Mouse (Mus musculus) forebrain, embryonic 14.5 days (tissue): ENCODE measurements at regions not wholly inside any gene's neighbourhood (a gene's known extent, or its start where the extent isn't known, plus 50 kb on each side); places are given as distances from the start of the nearest gene placed in this dataset.

Experiments
- ATAC-seq: fragments of 200-750 bp; cut with Nextera tagmentation; 2 replicates; pipeline ENCODE4 v1.8.0; 2017; ENCODE audit warnings: mild to moderate bottlenecking, moderate library complexity
- DNase-seq: peaks from one replicate; pipeline ENCODE4 v3.0.0-alpha.2; 2015; ENCODE audit warnings: low spot score
- H3K27ac ChIP-seq: fragments of 300-500 bp; sonication (generic); 2 replicates; pipeline ENCODE4 v1.5.1; 2014; ENCODE audit warnings: low read depth, mild to moderate bottlenecking, control low read depth, low read length, moderate library complexity
- H3K27me3 ChIP-seq: fragments of 300-500 bp; sonication (generic); replicated peaks from 2 replicates; pipeline ENCODE4 v1.6.1; 2014; ENCODE audit warnings: low read length, control low read depth, mixed read lengths; ENCODE audit not compliant: control insufficient read depth, insufficient read depth
- H3K36me3 ChIP-seq: fragments of 300-500 bp; sonication (generic); 2 replicates; pipeline ENCODE4 v1.6.1; 2014; ENCODE audit warnings: low read length, control low read depth; ENCODE audit not compliant: control insufficient read depth, insufficient read depth
- H3K4me1 ChIP-seq: fragments of 300-500 bp; sonication (generic); 2 replicates; pipeline ENCODE4 v1.6.1; 2014; ENCODE audit warnings: antibody characterized with exemption, low read length, control low read depth; ENCODE audit not compliant: control insufficient read depth, insufficient read depth
- H3K4me2 ChIP-seq: fragments of 300-500 bp; sonication (generic); 2 replicates; pipeline ENCODE4 v1.6.1; 2014; ENCODE audit warnings: mild to moderate bottlenecking, control low read depth, low read length
- H3K4me3 ChIP-seq: fragments of 300-500 bp; sonication (generic); 2 replicates; pipeline ENCODE4 v1.5.1; 2014; ENCODE audit warnings: low read depth, low read length, control low read depth
- H3K9ac ChIP-seq: fragments of 300-500 bp; sonication (generic); 2 replicates; pipeline ENCODE4 v1.6.1; 2014; ENCODE audit warnings: mild to moderate bottlenecking, low read length, control low read depth, moderate library complexity
- H3K9me3 ChIP-seq: fragments of 300-500 bp; sonication (generic); replicated peaks from 2 replicates; pipeline ENCODE4 v1.6.1; 2016; ENCODE audit warnings: low read length, control low read depth, mixed read lengths; ENCODE audit not compliant: control insufficient read depth
- WGBS: fragments of 180-500 bp; shearing (Covaris S2); extraction: QIAGEN DNeasy Blood & Tissue Kit; methylation state at CpG from one replicate; pipeline ENCODE4 v1.1.7; 2014; 5-methylcytosine and 5-hydroxymethylcytosine counted together

GRCm38 (mm10) chr2:75352564-75352963, 306.5 kb upstream of the Hnrnpa3 start:
- H3K27me3 ChIP-seq: no peaks in the 10 kb centered on the region
- WGBS: 32% methylated on average over 4 of the region's 4 CpGs
- H3K36me3 ChIP-seq: no peaks in the 10 kb centered on the region
- no peak overlapping the region for H3K4me2 ChIP-seq
- no peak overlapping the region for H3K9ac ChIP-seq
- H3K27ac ChIP-seq: no peak overlapping the region
- H3K9me3 ChIP-seq: no peaks in the 10 kb centered on the region
- peaks cover 5% of the 10 kb centered on the region; the same call in 1 of the 2 replicates for H3K4me1 ChIP-seq
- ATAC-seq: no peak; the same call in 1 of the 2 replicates
- DNase-seq: peak; percentile 65
- no peak overlapping the region for H3K4me3 ChIP-seq

- ATAC-seq: no peak
- WGBS: 87% methylated on average over 8 of the region's 8 CpGs
- H3K36me3 ChIP-seq: no peaks in the 10 kb centered on the region
- no peak overlapping the region for H3K4me2 ChIP-seq
- no peak overlapping the region for H3K4me3 ChIP-seq
- H3K9ac ChIP-seq: no peak overlapping the region
- H3K27ac ChIP-seq: no peak overlapping the region
- peaks cover 5% of the 10 kb centered on the region; the same call in 1 of the 2 replicates for H3K4me1 ChIP-seq
- H3K27me3 ChIP-seq: no peaks in the 10 kb centered on the region
- H3K9me3 ChIP-seq: no peaks in the 10 kb centered on the region
- no peak for DNase-seq
Measured at GRCm38 (mm10) chr2:75356691-75357375, 302.2 kb upstream of the Hnrnpa3 start.

- 80% methylated on average over 2 of the region's 2 CpGs for WGBS
- Histone ChIP-seq H3K9ac (no peak overlapping the region), H3K36me3 (no peaks in the 10 kb centered on the region), H3K27me3 (no peaks in the 10 kb centered on the region), H3K9me3 (no peaks in the 10 kb centered on the region), H3K4me2 (no peak overlapping the region), H3K4me1 (peaks cover 3% of the 10 kb centered on the region; the same call in 1 of the 2 replicates), H3K4me3 (no peak overlapping the region), H3K27ac (no peak overlapping the region)
- DNase-seq (no peak), ATAC-seq (no peak)
Measured at GRCm38 (mm10) chr2:75357516-75357915, 301.5 kb upstream of the Hnrnpa3 start.

GRCm38 (mm10) chr2:75360936-75361335, 298.1 kb upstream of the Hnrnpa3 start:
- WGBS: 91% methylated on average over 3 of the region's 3 CpGs
- Histone ChIP-seq H3K9ac (no peak overlapping the region), H3K4me2 (no peak overlapping the region)

GRCm38 (mm10) chr2:75376666-75377065, 282.4 kb upstream of the Hnrnpa3 start:
- no peaks in the 10 kb centered on the region for H3K9me3 ChIP-seq
- no peaks in the 10 kb centered on the region for H3K4me1 ChIP-seq
- H3K27ac ChIP-seq: no peak overlapping the region
- H3K4me3 ChIP-seq: no peak overlapping the region
- H3K9ac ChIP-seq: no peak overlapping the region
- 90% methylated on average over 5 of the region's 5 CpGs for WGBS
- no peaks in the 10 kb centered on the region for H3K27me3 ChIP-seq
- no peak for DNase-seq
- H3K4me2 ChIP-seq: no peak overlapping the region
- no peaks in the 10 kb centered on the region for H3K36me3 ChIP-seq
- no peak for ATAC-seq

More at GRCm38 (mm10) chr2:75360936-75361335, 298.1 kb upstream of the Hnrnpa3 start:
- H3K4me1 ChIP-seq: no peaks in the 10 kb centered on the region
- no peak overlapping the region for H3K4me3 ChIP-seq
- H3K36me3 ChIP-seq: no peaks in the 10 kb centered on the region
- H3K27me3 ChIP-seq: no peaks in the 10 kb centered on the region
- no peak overlapping the region for H3K27ac ChIP-seq
- DNase-seq (no peak), ATAC-seq (no peak)
- no peaks in the 10 kb centered on the region for H3K9me3 ChIP-seq

- WGBS: 38% methylated on average over 7 of the region's 7 CpGs
Measured at GRCm38 (mm10) chr2:75385551-75386263, 273.4 kb upstream of the Hnrnpa3 start.

GRCm38 (mm10) chr2:75386636-75387035, 272.4 kb upstream of the Hnrnpa3 start:
- DNase-seq: no peak
- no peak overlapping the region for H3K4me3 ChIP-seq
- H3K9me3 ChIP-seq: no peaks in the 10 kb centered on the region
- H3K4me1 ChIP-seq: peaks cover 4% of the 10 kb centered on the region
- H3K36me3 ChIP-seq: no peaks in the 10 kb centered on the region
- no peaks in the 10 kb centered on the region for H3K27me3 ChIP-seq
- ATAC-seq: no peak
- H3K4me2 ChIP-seq: no peak overlapping the region
- no peak overlapping the region for H3K27ac ChIP-seq
- H3K9ac ChIP-seq: no peak overlapping the region
- 95% methylated on average over 3 of the region's 3 CpGs for WGBS

More at GRCm38 (mm10) chr2:75385551-75386263, 273.4 kb upstream of the Hnrnpa3 start:
- ATAC-seq (0 out of 2 replicates have a peak, but pooled peaks have one; percentile 23), DNase-seq (peak; percentile 44)
- Histone ChIP-seq H3K36me3 (no peaks in the 10 kb centered on the region), H3K4me3 (no peak overlapping the region), H3K27ac (peak overlapping the region; percentile 49), H3K27me3 (no peaks in the 10 kb centered on the region), H3K9me3 (no peaks in the 10 kb centered on the region), H3K9ac (no peak overlapping the region), H3K4me1 (peaks cover 4% of the 10 kb centered on the region), H3K4me2 (no peak overlapping the region)

- Histone ChIP-seq H3K4me3 (no peak overlapping the region), H3K4me2 (no peak overlapping the region), H3K27me3 (no peaks in the 10 kb centered on the region), H3K9me3 (no peaks in the 10 kb centered on the region), H3K9ac (no peak overlapping the region), H3K27ac (no peak overlapping the region), H3K4me1 (peaks cover 3% of the 10 kb centered on the region; the same call in 1 of the 2 replicates), H3K36me3 (no peaks in the 10 kb centered on the region)
- DNase-seq: no peak
- ATAC-seq: no peak
- 88% methylated on average over 3 of the region's 3 CpGs for WGBS
Measured at GRCm38 (mm10) chr2:75392041-75392440, 267.0 kb upstream of the Hnrnpa3 start.
